Mouse (Mus musculus) duodenum, adult 2 months (tissue): ENCODE data around the gene Gpr50. TPM values are rescaled to one million over a fixed set of nuclear protein-coding genes. Genes with fewer than 3 reads are reported as not detected.

ENCODE experiments used
- polyA plus RNA-seq: library from polyadenylated mRNA; depleted of rRNA; stranded (reverse); fragments of >200 nt; gene quantifications from 2 replicates; pipeline ENCODE4 v1.2.3, GENCODE M21; 2012; ENCODE audit warnings: low replicate concordance; rRNA removed

Gene Gpr50
- not detected in 2 replicates for polyA plus RNA-seq

DNA sequence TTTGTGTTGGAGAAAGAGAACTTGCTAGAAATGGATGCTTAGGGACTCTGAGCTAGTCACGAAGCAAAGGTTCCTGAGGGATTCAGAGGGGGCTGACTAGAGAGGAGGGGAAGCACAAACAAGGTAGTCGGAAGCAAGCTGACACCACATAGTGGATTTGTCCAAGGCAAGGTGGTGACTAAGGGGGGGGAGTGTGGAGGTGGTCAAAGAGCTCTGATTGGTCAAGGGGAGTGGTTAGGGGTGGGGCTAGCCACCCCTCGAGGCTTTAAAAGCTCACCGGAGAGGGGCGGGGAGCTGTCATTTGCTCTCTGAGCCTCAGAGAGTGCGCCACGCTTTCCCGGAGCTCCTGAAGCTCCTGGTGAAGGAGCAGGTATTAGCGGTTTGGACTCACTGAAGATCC, at the start of gene Gpr50:
TSS of gene Gpr50 (plus strand) at position 294 of the 400 bp plus-strand sequence.

Other genes starting within 250 kb of the Gpr50 start
- gene Cd99l2, start 170.8 kb upstream of the Gpr50 start, polyA plus RNA-seq, result 1.2 and 2.0 TPM in 2 replicates
- 21.4 and 24.4 TPM in 2 replicates for gene Hmgb3, start 107.7 kb upstream of the Gpr50 start, polyA plus RNA-seq
- gene Vma21, start 152.3 kb downstream of the Gpr50 start, polyA plus RNA-seq, result 0.85 and 1.6 TPM in 2 replicates